Mouse (Mus musculus) ES-Bruce4 (cell line): ENCODE data around the gene Slamf9.

Experiments
- CTCF ChIP-seq: IDR thresholded peaks from one replicate; pipeline ENCODE4 v1.8.1; 2011; ENCODE audit warnings: low read depth, low read length
- EP300 ChIP-seq: IDR thresholded peaks from 2 replicates; pipeline ENCODE4 v1.6.1; 2011; ENCODE audit warnings: low read depth, low read length; ENCODE audit not compliant: insufficient read depth
- POLR2A ChIP-seq: IDR thresholded peaks from one replicate; pipeline ENCODE4 v1.8.1; 2011; ENCODE audit warnings: low read length; ENCODE audit not compliant: insufficient read depth

DNA sequence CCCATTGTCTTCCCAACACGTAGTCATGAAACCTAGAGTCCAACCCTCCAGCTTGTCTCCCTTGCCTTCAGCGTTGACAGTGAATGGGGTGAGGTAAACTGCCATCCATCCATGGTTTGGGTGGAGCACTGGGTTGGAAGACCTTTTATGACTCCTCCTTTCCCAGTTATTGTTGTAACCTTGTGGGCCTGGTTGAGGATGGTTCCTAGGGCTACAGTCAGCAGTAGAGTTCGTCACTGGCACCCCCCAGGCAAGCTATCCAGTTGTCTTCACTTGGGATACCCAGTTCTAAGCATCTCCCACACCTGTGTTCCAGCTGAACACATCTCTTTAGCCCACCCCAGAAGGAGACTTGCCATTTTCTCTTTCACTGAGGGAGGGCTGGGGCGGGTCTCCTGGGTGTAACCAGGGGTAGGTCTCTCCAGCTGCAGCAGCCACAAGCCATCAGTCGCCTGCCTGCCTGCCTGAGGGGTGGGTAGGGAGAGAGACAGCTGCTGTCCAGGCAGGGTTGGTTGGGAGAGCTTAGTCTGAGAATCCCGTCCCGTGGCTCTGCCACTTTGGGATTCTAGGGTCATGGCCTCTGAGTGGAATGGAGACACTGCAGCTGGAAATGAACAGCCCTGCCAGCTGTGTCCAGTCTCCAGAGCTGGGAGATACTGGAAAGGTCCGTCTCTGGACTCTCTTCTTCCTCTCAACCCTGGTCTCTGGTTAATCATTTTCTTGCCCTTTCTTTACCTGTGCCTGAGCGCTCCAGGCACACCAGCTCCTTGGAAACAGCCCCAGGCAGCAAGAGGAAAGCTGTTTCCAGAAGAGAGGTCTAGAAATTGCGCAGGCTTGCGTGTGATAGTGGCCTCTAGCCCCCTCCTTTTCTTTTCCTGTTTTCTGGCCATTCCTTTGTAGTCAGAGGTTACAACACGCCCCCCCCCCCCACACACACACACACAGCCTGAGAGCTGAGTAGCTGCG, 27.3 kb downstream of the Slamf9 start:
- TF ChIP-seq CTCF (no peak), POLR2A (no peak), EP300 (no peak)
